Mouse (Mus musculus) liver, embryonic 16.5 days (tissue): ENCODE measurements around the gene 4931406C07Rik. TPM values are rescaled to one million over a fixed set of nuclear protein-coding genes. Genes with fewer than 3 reads are reported as not detected.
"Not testable (repeated sequence)": the region's sequence is repeated elsewhere in the genome, so short reads cannot be mapped to it uniquely, and the experiment has no call there.

ENCODE experiments used
- ATAC-seq: fragments of 200-750 bp; cut with Nextera tagmentation; 2 replicates; pipeline ENCODE4 v1.8.0; 2017; ENCODE audit warnings: low read depth, mild to moderate bottlenecking, moderate number of reproducible peaks, moderate library complexity
- H3K27ac ChIP-seq: fragments of 300-500 bp; sonication (generic); 2 replicates; pipeline ENCODE4 v1.5.1; 2014; ENCODE audit warnings: mild to moderate bottlenecking, low read length
- H3K27me3 ChIP-seq: fragments of 300-500 bp; sonication (generic); 2 replicates; pipeline ENCODE4 v1.6.1; 2014; ENCODE audit warnings: low read depth, low read length, mixed read lengths; ENCODE audit not compliant: control insufficient read depth, insufficient read depth
- H3K36me3 ChIP-seq: fragments of 300-500 bp; sonication (generic); 2 replicates; pipeline ENCODE4 v1.6.1; 2014; ENCODE audit warnings: mild to moderate bottlenecking; ENCODE audit not compliant: control insufficient read depth, insufficient read depth
- H3K4me1 ChIP-seq: fragments of 300-500 bp; sonication (generic); 2 replicates; pipeline ENCODE4 v1.6.1; 2014; ENCODE audit warnings: low read depth, low read length, mixed read lengths; ENCODE audit not compliant: control insufficient read depth
- H3K4me2 ChIP-seq: fragments of 300-500 bp; sonication (generic); 2 replicates; pipeline ENCODE4 v1.6.1; 2014; ENCODE audit warnings: low read depth, low read length, mixed read lengths
- H3K4me3 ChIP-seq: fragments of 300-500 bp; sonication (generic); 2 replicates; pipeline ENCODE4 v1.5.1; 2014; ENCODE audit warnings: low read depth, mild to moderate bottlenecking, low read length
- H3K9ac ChIP-seq: fragments of 300-500 bp; sonication (generic); 2 replicates; pipeline ENCODE4 v1.6.1; 2014; ENCODE audit warnings: low read depth, low read length
- H3K9me3 ChIP-seq: fragments of 300-500 bp; sonication (generic); replicated peaks from 2 replicates; pipeline ENCODE4 v1.6.1; 2016; ENCODE audit warnings: low read length; ENCODE audit not compliant: control insufficient read depth
- WGBS: fragments of 180-500 bp; shearing (Covaris S2); extraction: QIAGEN DNeasy Blood & Tissue Kit; methylation state at CpG from one replicate; pipeline ENCODE4 v1.1.7; 2014; ENCODE audit not compliant: insufficient replicate concordance; 5-methylcytosine and 5-hydroxymethylcytosine counted together
- polyA plus RNA-seq: library from polyadenylated mRNA; unstranded; fragments of >200 nt; fragmentation: Nextera tagmentation; extraction: Ambion mirVana; gene quantifications from 2 replicates; pipeline ENCODE4 v1.2.1, GENCODE M21; 2015

Gene 4931406C07Rik
- polyA plus RNA-seq: 3.9 and 4.1 TPM in 2 replicates

DNA sequence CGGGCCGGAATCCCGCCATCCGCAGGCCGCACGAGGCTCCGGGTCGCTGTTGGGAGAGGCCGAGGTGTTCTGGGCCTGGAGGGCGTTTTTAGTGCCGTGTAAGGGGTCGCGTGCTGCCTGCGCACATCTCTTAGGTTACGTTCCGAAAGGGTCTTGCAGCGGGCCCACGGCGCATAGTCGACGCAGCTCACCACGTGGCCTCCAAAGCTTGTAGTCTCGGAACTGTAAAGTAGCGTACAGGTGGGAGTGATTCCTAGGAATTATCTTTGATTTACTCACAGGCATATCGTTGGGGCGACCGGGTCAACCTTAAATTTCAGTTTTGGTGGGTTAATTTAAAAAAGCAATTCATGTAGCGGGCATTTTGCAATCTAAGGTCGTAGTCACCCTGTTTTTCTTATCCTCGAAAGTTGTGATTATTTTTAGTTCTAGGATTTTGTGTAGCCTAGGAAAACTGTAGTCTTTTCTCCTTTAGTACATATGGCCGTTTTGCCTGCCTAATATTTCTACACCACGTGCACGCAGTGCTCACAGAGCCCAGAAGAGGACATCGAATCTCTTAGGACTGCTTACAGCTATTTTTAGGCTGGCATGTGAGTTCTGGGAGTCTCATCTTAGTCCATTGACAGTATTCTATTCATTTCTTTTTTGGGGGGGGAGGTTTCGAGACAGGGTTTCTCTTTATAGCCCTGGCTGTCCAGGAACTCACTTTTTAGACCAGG, at the start of gene 4931406C07Rik:
4931406C07Rik (minus strand) TSS at position 51 of the 722 bp plus-strand sequence.
- no peak for ATAC-seq
- Histone ChIP-seq H3K4me3 (peak within 1 kb of the TSS; percentile 93), H3K27ac (peak within 1 kb of the TSS; percentile 93), H3K9me3 (no peaks in the 10 kb centered on the region), H3K27me3 (no peaks in the 10 kb centered on the region), H3K9ac (peak within 1 kb of the TSS; percentile 94), H3K4me1 (peaks cover 25% of the 10 kb centered on the region), H3K36me3 (peaks cover 17% of the 10 kb centered on the region), H3K4me2 (peak within 1 kb of the TSS; percentile 95)
- WGBS: 0% methylated on average over 35 of the region's 35 CpGs

DNA sequence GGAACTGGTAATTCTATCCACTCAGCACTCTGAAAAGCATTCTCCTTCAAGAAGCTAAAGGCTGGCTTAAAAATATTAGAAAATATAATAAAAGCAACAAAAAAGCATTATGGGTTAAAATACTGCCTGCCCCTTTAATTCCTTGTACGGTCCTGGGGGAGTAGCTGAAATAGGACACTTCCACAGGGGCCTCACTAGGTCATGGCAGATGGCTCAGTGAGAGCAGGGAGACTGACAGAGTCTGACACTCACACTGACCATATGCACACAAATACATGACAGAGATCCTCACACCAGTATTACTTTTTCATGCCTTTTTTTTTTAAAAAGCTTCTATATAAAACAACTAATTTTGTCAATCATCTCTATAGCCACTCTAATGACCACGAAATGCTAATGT, 43.7 kb upstream of the 4931406C07Rik start:
- no peaks in the 10 kb centered on the region for H3K4me1 ChIP-seq
- no peak overlapping the region for H3K4me3 ChIP-seq
- WGBS: 75% methylated on average over 2 of the region's 2 CpGs
- no peaks in the 10 kb centered on the region for H3K9me3 ChIP-seq
- no peaks in the 10 kb centered on the region for H3K27me3 ChIP-seq
- peaks cover 20% of the 10 kb centered on the region for H3K36me3 ChIP-seq
- H3K27ac ChIP-seq: no peak overlapping the region
- no peak for ATAC-seq
- H3K9ac ChIP-seq: no peak overlapping the region
- H3K4me2 ChIP-seq: no peak overlapping the region

DNA sequence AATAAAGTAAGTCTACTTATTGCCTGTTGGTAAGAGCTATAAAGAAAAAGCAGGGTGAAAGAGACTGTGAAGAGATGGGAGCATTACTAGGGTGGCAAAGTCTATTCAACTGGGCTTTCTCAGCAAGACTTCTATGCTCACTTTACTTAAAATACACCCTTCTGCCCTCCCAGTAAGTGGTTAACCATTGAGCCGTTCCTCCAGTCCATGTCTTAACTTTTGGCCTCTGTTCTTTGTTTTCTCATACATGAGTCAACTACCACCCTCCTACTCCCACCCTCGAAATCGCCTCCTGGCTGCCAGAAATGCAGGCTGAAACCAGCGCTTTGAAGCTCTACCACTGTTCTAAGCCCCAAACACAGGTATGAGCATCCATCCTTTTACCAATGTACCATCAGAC, 31.5 kb upstream of the 4931406C07Rik start:
- no peak overlapping the region for H3K4me2 ChIP-seq
- no peak for ATAC-seq
- H3K4me1 ChIP-seq: no peaks in the 10 kb centered on the region
- WGBS: 90% methylated on average over 4 of the region's 4 CpGs
- H3K27ac ChIP-seq: no peak overlapping the region
- no peaks in the 10 kb centered on the region for H3K27me3 ChIP-seq
- no peak overlapping the region for H3K9ac ChIP-seq
- H3K9me3 ChIP-seq: no peaks in the 10 kb centered on the region
- peaks cover 64% of the 10 kb centered on the region for H3K36me3 ChIP-seq
- H3K4me3 ChIP-seq: no peak overlapping the region

DNA sequence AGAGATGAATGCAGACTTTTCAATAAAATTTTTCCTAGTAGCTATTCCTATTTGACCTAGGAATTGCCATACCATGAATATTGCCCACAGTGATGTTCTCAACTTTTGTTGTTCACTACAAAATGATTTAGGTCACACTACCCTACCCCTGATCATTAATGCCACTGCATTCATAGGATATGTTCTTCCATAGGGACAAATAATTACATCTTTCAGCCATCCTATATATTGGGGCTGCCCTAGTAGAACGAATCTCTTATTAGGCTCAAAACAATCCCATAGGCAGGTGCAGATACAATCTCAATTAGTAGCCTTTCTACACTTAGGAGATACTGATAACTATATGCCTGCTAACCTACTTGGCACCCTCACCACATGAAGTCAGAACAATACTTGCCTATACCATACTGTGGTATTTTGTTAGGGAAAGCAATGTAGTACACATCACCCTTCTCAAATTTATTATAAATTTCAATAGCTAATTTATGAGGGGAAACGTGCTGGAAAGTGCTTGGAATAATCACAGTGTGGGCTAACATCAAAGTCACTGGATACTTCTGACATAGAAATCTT, 12.0 kb upstream of the 4931406C07Rik start:
- H3K27ac ChIP-seq: no peak overlapping the region
- ATAC-seq: no peak
- H3K4me2 ChIP-seq: no peak overlapping the region
- H3K4me1 ChIP-seq: no peaks in the 10 kb centered on the region
- WGBS: 61% methylated on average over 2 of the region's 2 CpGs
- no peaks in the 10 kb centered on the region for H3K9me3 ChIP-seq
- peaks cover 47% of the 10 kb centered on the region for H3K36me3 ChIP-seq
- no peaks in the 10 kb centered on the region for H3K27me3 ChIP-seq
- H3K9ac ChIP-seq: no peak overlapping the region
- no peak overlapping the region for H3K4me3 ChIP-seq

DNA sequence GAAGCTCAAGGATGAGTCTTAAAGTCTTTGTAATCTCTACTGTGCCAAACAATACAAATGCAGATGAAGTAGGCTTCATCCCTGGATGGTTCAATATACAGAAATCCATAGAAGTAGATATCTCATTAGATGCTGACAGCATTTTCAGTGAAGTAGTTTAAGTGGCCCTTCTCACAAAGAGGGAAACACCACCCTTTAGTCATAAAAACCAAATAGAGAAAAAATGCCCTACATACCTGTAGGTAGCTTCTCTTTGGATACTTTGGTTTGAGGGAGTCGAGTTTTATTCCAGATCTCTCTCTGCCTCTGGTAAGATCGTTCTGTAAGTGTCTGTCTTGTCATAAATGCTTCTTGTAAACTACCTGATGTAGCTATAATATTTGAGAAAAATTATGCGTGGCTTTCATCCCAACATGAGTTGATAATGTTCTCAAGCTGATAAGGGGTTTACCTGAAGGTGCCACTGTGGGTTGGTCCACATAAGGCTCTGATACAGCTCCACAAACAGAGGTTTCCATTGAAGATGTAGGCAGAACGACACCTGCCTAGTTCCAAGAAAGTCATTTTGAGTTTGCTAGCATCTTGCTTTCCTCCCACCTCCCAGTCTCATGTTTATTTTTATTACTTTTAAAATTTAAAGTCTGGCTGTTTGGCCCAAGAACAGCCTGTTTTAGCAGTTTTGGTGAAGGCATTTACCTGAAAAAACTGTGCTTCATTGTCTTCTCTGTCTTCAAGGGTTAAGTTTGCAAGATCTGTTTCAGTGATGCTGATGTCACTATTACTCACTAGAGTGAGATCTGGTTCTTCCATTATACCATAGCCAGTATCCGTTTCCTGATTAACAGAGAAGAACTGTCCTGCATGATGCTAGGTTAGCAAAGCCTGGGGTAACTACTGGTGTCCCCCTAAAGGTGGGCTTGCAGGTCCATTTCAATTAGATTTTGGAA, 11.2 kb upstream of the 4931406C07Rik start:
- no peaks in the 10 kb centered on the region for H3K4me1 ChIP-seq
- H3K36me3 ChIP-seq: peaks cover 45% of the 10 kb centered on the region
- WGBS: 41% methylated on average over 5 of the region's 5 CpGs
- no peak overlapping the region for H3K9ac ChIP-seq
- no peak overlapping the region for H3K4me3 ChIP-seq
- ATAC-seq: no peak
- no peak overlapping the region for H3K27ac ChIP-seq
- H3K9me3 ChIP-seq: no peaks in the 10 kb centered on the region
- H3K4me2 ChIP-seq: no peak overlapping the region
- H3K27me3 ChIP-seq: no peaks in the 10 kb centered on the region

DNA sequence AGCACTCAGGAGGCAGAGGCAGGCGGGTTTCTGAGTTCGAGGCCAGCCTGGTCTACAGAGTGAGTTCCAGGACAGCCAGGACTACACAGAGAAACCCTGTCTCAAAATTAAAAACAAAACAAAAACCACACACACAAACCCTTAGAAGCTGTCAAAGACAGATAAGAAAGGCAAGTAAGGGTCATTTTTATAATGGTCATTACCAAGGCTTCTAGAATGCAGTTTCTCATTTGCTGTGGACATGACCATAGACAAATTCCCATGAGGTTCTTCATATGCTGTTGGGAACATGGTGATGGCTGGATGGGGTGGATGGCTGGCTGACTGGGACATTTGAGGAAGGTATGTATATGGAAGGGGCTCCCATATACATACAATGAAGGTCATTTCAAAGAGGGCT, 10.0 kb upstream of the 4931406C07Rik start:
- H3K27me3 ChIP-seq, H3K9ac ChIP-seq, H3K4me2 ChIP-seq, H3K4me3 ChIP-seq, H3K4me1 ChIP-seq, ATAC-seq, H3K27ac ChIP-seq, H3K9me3 ChIP-seq: not testable (repeated sequence)
- 88% methylated on average over 1 of the region's 2 CpGs for WGBS
- peaks cover 45% of the 10 kb centered on the region for H3K36me3 ChIP-seq

DNA sequence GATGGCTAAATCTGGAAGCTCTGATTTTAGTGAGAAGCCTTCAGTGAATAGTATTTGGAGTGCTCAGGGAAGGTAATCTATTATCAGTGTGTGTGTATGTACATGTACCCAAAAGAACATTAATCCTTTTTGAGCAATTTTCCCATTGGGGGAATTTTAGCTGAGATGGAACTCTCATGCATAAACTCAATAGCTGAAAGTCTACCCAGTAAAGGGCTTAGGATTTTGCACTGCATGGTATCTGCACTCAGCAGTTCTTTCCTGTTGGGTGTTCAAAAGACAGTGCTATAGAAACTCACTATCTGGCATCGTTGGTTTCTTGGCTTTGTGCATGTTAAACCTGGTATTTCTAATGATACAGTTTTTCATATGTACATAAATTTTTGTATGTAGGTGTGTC, 8.4 kb upstream of the 4931406C07Rik start:
- Histone ChIP-seq H3K9me3 (no peaks in the 10 kb centered on the region), H3K4me2 (no peak overlapping the region), H3K9ac (no peak overlapping the region), H3K4me1 (no peaks in the 10 kb centered on the region), H3K4me3 (no peak overlapping the region), H3K27ac (no peak overlapping the region), H3K36me3 (peaks cover 54% of the 10 kb centered on the region), H3K27me3 (no peaks in the 10 kb centered on the region)
- WGBS: 80% methylated on average over 1 of the region's 1 CpGs
- no peak for ATAC-seq

DNA sequence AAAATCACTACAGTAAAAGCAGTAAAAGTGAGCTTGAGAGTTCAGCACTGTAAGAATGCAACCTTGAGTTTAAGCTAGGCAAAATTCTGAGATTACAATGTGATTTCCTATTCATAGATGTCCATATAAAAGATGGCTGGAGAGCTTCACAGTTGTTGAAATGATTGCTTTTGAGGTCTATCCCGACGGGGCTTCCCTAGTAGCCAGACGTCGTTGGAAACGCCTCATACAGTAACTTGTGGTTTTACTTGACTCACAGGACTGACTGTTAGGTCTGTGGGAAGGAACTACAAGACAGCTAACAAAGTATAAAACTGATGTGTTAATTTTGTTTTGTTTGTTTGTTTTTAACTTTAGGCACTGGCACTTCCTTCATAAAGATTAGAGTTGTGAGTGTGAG, 7.4 kb upstream of the 4931406C07Rik start:
- no peak overlapping the region for H3K4me3 ChIP-seq
- H3K27me3 ChIP-seq: no peaks in the 10 kb centered on the region
- H3K36me3 ChIP-seq: peaks cover 62% of the 10 kb centered on the region
- no peak overlapping the region for H3K27ac ChIP-seq
- WGBS: 70% methylated on average over 5 of the region's 5 CpGs
- ATAC-seq: no peak
- no peaks in the 10 kb centered on the region for H3K9me3 ChIP-seq
- no peak overlapping the region for H3K9ac ChIP-seq
- H3K4me1 ChIP-seq: peaks cover 7% of the 10 kb centered on the region
- H3K4me2 ChIP-seq: no peak overlapping the region
